Mouse (Mus musculus) megakaryocyte, embryonic 14.5 days (primary cell): ENCODE measurements around the gene Crygc.

Experiments
- FLI1 ChIP-seq: IDR thresholded peaks from 2 replicates; pipeline ENCODE4 v1.6.1; 2012; ENCODE audit warnings: low read length, inconsistent platforms, mixed read lengths
- GATA1 ChIP-seq: IDR thresholded peaks from 3 replicates; pipeline ENCODE4 v1.6.1; 2012; ENCODE audit warnings: mixed read lengths, low read length, inconsistent platforms, borderline replicate concordance

GRCm38 (mm10) chr1:65109196-65109595 is 35.7 kb upstream of the Crygc start:
- no peak for TF ChIP-seq FLI1
- TF ChIP-seq GATA1: no peak
